Mouse (Mus musculus): ENCODE measurements around the gene Trim67. TPM values are rescaled to one million over a fixed set of nuclear protein-coding genes. Genes with fewer than 3 reads are reported as not detected.

The Trim67 gene
- total and polyA plus RNA-seq, 3 experiments, result 0.05 TPM; not detected in 2

DNA sequence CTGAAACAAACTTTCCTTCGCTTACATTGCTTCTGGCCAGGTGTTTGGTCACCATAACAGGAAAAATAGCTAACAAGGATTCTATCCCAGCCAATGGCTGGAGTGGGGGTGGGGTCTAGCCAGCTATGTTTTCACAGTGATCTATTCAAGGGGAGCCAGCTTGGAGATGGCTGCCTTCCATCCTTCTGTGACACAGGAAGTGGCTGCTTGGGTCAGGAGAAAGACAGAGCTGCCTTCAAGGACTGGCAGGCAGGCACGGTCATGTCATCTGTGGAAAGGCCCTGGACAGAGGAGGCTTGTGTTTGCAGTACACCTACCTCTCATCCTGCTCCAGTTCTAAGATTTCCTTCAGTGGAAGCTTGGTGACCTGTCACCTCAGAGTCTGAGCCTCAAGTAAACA, 20.5 kb upstream of the Trim67 start:
- Histone ChIP-seq H3K9me3 (replicated peaks) (no peaks in the 10 kb centered on the region; the same call in 1 of the 2 replicates), H3K36me3 (replicated peaks) (no peaks in the 10 kb centered on the region), H3K27me3 (ENCODE audit: insufficient read depth, low read length) (0 out of 2 replicates have a peak, but pooled peaks cover 3% of the 10 kb centered on the region), H3K4me3 (ENCODE audit: low read depth, low read length) (no peak overlapping the region), H3K4me1 (ENCODE audit: insufficient read depth, low read depth, low read length) (peaks cover 2% of the 10 kb centered on the region; the same call in 1 of the 2 replicates)
- ATAC-seq (ENCODE audit: extremely low read depth, insufficient number of reproducible peaks, low FRiP score, poor library complexity, severe bottlenecking) (no peak), DNase-seq (ENCODE audit: low spot score) (no peak)
- TF ChIP-seq CTCF (IDR thresholded peaks at IDR 0.05; ENCODE audit: low read depth, low read length) (no peak), POLR2AphosphoS5 (IDR thresholded peaks at IDR 0.05; ENCODE audit: insufficient replicate concordance, low read depth, low read length) (no peak), TAL1 (conservative IDR thresholded peaks at IDR 0.05; ENCODE audit: low read depth, low read length) (no peak), GATA1 (IDR thresholded peaks at IDR 0.05; ENCODE audit: borderline replicate concordance, low read length) (no peak), GATA2 (IDR thresholded peaks at IDR 0.05; ENCODE audit: borderline replicate concordance, low read depth, low read length) (no peak)

DNA sequence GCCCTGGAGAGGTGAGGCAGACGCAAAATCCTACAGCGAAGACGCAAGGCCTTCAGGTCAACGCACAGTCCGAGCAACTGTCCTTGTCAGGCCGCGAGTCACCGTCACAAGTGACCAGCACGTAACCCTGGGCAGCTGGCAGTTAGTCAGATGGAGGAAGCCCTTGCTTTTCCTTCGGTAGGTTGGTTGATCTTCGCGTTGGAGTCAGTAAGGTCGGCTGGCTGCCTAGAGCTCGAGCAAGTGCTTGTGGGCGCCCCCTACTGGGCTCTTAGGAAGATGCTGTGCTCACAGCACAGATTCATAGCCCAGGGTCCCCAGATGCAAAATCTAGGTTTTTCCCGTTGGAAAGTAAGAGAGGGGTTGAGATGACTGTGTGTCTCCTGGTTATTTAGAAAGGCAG, 17.2 kb upstream of the Trim67 start:
- no peak overlapping the region for H3K4me3 ChIP-seq (ENCODE audit: low read depth, low read length)
- no peaks in the 10 kb centered on the region; the same call in 1 of the 2 replicates for H3K9me3 ChIP-seq (replicated peaks)
- H3K27me3 ChIP-seq (ENCODE audit: insufficient read depth, low read length), result 0 out of 2 replicates have a peak, but pooled peaks cover 3% of the 10 kb centered on the region
- H3K36me3 ChIP-seq (replicated peaks), result no peaks in the 10 kb centered on the region
- peaks cover 2% of the 10 kb centered on the region; the same call in 1 of the 2 replicates for H3K4me1 ChIP-seq (ENCODE audit: insufficient read depth, low read depth, low read length)
- ATAC-seq (ENCODE audit: extremely low read depth, insufficient number of reproducible peaks, low FRiP score, poor library complexity, severe bottlenecking) (no peak), DNase-seq (ENCODE audit: low spot score) (no peak)
- TF ChIP-seq POLR2AphosphoS5 (IDR thresholded peaks at IDR 0.05; ENCODE audit: insufficient replicate concordance, low read depth, low read length) (no peak), TAL1 (conservative IDR thresholded peaks at IDR 0.05; ENCODE audit: low read depth, low read length) (no peak), CTCF (IDR thresholded peaks at IDR 0.05; ENCODE audit: low read depth, low read length) (no peak), GATA1 (IDR thresholded peaks at IDR 0.05; ENCODE audit: borderline replicate concordance, low read length) (no peak), GATA2 (IDR thresholded peaks at IDR 0.05; ENCODE audit: borderline replicate concordance, low read depth, low read length) (no peak)

DNA sequence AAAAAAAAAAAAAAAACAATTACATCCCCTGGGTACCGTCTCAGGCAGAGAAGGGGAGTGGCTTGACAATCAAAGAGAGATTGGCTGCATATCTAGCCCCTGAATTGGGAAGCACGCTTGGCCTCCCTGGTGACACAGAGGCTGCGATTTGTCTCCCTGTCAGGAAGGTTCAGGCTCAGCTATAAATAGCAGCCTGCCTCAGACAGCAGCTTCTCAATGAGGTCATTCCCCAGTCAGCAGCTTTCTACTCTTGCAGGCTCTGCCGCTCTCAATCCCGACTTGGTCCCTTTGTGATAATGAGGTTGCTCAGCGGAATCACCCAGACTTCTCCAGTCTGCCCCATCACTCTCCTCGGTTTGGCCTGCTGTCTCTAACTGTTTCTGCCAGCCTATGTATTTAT, 12.7 kb upstream of the Trim67 start:
- ATAC-seq (ENCODE audit: extremely low read depth, insufficient number of reproducible peaks, low FRiP score, poor library complexity, severe bottlenecking) (no peak), DNase-seq (ENCODE audit: low spot score) (no peak)
- Histone ChIP-seq H3K9me3 (replicated peaks) (no peaks in the 10 kb centered on the region; the same call in 1 of the 2 replicates), H3K4me1 (ENCODE audit: insufficient read depth, low read depth, low read length) (peaks cover 2% of the 10 kb centered on the region; the same call in 1 of the 2 replicates), H3K4me3 (ENCODE audit: low read depth, low read length) (no peak overlapping the region), H3K36me3 (replicated peaks) (no peaks in the 10 kb centered on the region), H3K27me3 (ENCODE audit: insufficient read depth, low read length) (0 out of 2 replicates have a peak, but pooled peaks cover 3% of the 10 kb centered on the region)
- TF ChIP-seq CTCF (IDR thresholded peaks at IDR 0.05; ENCODE audit: low read depth, low read length), result no peak
- no peak for TF ChIP-seq GATA1 (IDR thresholded peaks at IDR 0.05; ENCODE audit: borderline replicate concordance, low read length)
- TF ChIP-seq TAL1 (conservative IDR thresholded peaks at IDR 0.05; ENCODE audit: low read depth, low read length), result no peak
- no peak for TF ChIP-seq POLR2AphosphoS5 (IDR thresholded peaks at IDR 0.05; ENCODE audit: insufficient replicate concordance, low read depth, low read length)
- no peak for TF ChIP-seq GATA2 (IDR thresholded peaks at IDR 0.05; ENCODE audit: borderline replicate concordance, low read depth, low read length)

DNA sequence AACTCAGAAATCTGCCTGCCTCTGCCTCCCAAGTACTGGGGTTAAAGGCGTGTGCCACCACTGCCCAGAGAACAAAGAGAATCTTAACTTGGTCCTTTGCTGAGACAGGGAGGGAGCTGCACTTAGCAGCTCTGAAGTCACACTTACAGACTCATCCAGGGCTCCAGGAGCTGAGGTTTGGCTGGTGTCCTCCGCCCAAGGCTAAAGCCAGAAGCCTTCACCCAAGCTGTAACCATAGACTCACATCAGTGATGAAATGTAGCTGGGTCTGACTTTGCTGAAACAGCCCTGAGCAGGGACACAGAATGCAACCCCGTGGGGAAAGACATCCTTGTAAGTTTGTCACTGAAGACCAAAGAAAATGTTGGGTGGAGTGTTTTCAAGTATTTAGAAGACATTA, 10.5 kb upstream of the Trim67 start:
- Histone ChIP-seq H3K4me1 (ENCODE audit: insufficient read depth, low read depth, low read length) (no peaks in the 10 kb centered on the region), H3K9me3 (replicated peaks) (0 out of 2 replicates have a peak, but pooled peaks cover 2% of the 10 kb centered on the region), H3K4me3 (ENCODE audit: low read depth, low read length) (no peak overlapping the region), H3K36me3 (replicated peaks) (no peaks in the 10 kb centered on the region), H3K27me3 (ENCODE audit: insufficient read depth, low read length) (no peaks in the 10 kb centered on the region)
- no peak for TF ChIP-seq TAL1 (conservative IDR thresholded peaks at IDR 0.05; ENCODE audit: low read depth, low read length)
- no peak for TF ChIP-seq GATA1 (IDR thresholded peaks at IDR 0.05; ENCODE audit: borderline replicate concordance, low read length)
- ATAC-seq (ENCODE audit: extremely low read depth, insufficient number of reproducible peaks, low FRiP score, poor library complexity, severe bottlenecking), result no peak
- no peak for DNase-seq (ENCODE audit: low spot score)

DNA sequence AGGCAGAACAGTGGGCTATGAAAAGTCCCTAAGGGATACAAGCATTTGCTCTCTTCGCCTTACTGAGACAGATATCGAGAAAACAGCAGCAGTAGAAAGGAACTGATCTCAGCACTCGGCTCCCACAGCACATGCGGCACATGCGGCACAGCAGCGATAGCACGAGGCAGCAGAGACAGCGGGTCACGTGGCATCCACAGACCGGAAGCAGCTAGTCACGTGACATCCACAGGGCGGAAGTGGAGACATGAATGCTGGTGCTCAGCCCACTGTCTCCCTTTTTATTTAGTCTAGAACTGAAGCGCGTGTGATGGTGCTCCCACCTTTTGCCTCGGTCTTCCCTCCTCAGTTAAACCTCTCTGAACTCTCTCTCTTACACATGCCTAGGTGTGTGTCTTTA, 9.7 kb upstream of the Trim67 start:
- ATAC-seq (ENCODE audit: extremely low read depth, insufficient number of reproducible peaks, low FRiP score, poor library complexity, severe bottlenecking), result no peak
- DNase-seq (ENCODE audit: low spot score), result no peak
- H3K9me3 ChIP-seq (replicated peaks), result 0 out of 2 replicates have a peak, but pooled peaks cover 2% of the 10 kb centered on the region
- H3K4me1 ChIP-seq (ENCODE audit: insufficient read depth, low read depth, low read length), result no peaks in the 10 kb centered on the region
- no peak overlapping the region for H3K4me3 ChIP-seq (ENCODE audit: low read depth, low read length)
- H3K36me3 ChIP-seq (replicated peaks), result no peaks in the 10 kb centered on the region
- TF ChIP-seq POLR2AphosphoS5 (IDR thresholded peaks at IDR 0.05; ENCODE audit: insufficient replicate concordance, low read depth, low read length) (no peak), CTCF (IDR thresholded peaks at IDR 0.05; ENCODE audit: low read depth, low read length) (no peak), GATA1 (IDR thresholded peaks at IDR 0.05; ENCODE audit: borderline replicate concordance, low read length) (no peak), TAL1 (conservative IDR thresholded peaks at IDR 0.05; ENCODE audit: low read depth, low read length) (no peak), GATA2 (IDR thresholded peaks at IDR 0.05; ENCODE audit: borderline replicate concordance, low read depth, low read length) (no peak)
- H3K27me3 ChIP-seq (ENCODE audit: insufficient read depth, low read length), result no peaks in the 10 kb centered on the region

DNA sequence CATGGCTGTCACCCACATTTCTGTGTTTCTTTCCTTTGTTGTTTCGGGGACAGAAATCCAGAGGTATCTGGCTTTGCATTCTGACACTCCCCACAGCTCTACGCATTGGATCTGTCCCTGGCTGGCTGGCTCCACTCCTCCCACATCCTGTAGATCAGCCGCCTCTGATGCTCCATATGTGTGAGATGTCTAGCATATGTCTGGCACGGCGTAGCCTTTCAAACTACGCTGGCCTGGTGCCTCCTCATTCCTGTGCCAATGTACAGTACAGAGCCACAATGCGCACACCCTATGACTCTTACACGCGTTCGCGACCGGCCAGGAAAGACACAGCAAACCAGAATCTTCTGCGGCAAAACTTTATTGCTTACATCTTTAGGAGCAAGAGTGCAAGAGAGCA, 8.3 kb upstream of the Trim67 start:
- H3K9me3 ChIP-seq (replicated peaks), result 0 out of 2 replicates have a peak, but pooled peaks cover 2% of the 10 kb centered on the region
- no peaks in the 10 kb centered on the region for H3K4me1 ChIP-seq (ENCODE audit: insufficient read depth, low read depth, low read length)
- TF ChIP-seq GATA2 (IDR thresholded peaks at IDR 0.05; ENCODE audit: borderline replicate concordance, low read depth, low read length) (no peak), CTCF (IDR thresholded peaks at IDR 0.05; ENCODE audit: low read depth, low read length) (no peak), POLR2AphosphoS5 (IDR thresholded peaks at IDR 0.05; ENCODE audit: insufficient replicate concordance, low read depth, low read length) (no peak), TAL1 (conservative IDR thresholded peaks at IDR 0.05; ENCODE audit: low read depth, low read length) (no peak), GATA1 (IDR thresholded peaks at IDR 0.05; ENCODE audit: borderline replicate concordance, low read length) (no peak)
- no peak for ATAC-seq (ENCODE audit: extremely low read depth, insufficient number of reproducible peaks, low FRiP score, poor library complexity, severe bottlenecking)
- DNase-seq (ENCODE audit: low spot score), result no peak
- H3K4me3 ChIP-seq (ENCODE audit: low read depth, low read length), result no peak overlapping the region
- no peaks in the 10 kb centered on the region for H3K27me3 ChIP-seq (ENCODE audit: insufficient read depth, low read length)
- no peaks in the 10 kb centered on the region for H3K36me3 ChIP-seq (replicated peaks)

Data from G1E (cell line).